Mouse (Mus musculus) midbrain, embryonic 14.5 days (tissue): ENCODE results near the gene Fstl3. TPM values are rescaled to one million over a fixed set of nuclear protein-coding genes. Genes with fewer than 3 reads are reported as not detected.

Experiments
- ATAC-seq: fragments of 200-750 bp; cut with Nextera tagmentation; 2 replicates; pipeline ENCODE4 v1.8.0; 2017; ENCODE audit warnings: moderate number of reproducible peaks, moderate library complexity; ENCODE audit not compliant: low FRiP score, low TSS enrichment
- DNase-seq: peaks from one replicate; pipeline ENCODE4 v3.0.0-alpha.2; 2015
- H3K27ac ChIP-seq: fragments of 300-500 bp; sonication (generic); replicated peaks from 2 replicates; pipeline ENCODE4 v1.5.1; 2014; ENCODE audit warnings: mild to moderate bottlenecking, low read depth, low read length, moderate library complexity
- H3K27me3 ChIP-seq: fragments of 300-500 bp; sonication (generic); 2 replicates; pipeline ENCODE4 v1.6.1; 2014; ENCODE audit warnings: low read length, control low read depth, mixed read lengths; ENCODE audit not compliant: control insufficient read depth, insufficient read depth
- H3K36me3 ChIP-seq: fragments of 300-500 bp; sonication (generic); 2 replicates; pipeline ENCODE4 v1.6.1; 2014; ENCODE audit warnings: low read length, control low read depth; ENCODE audit not compliant: control insufficient read depth, insufficient read depth
- H3K4me1 ChIP-seq: fragments of 300-500 bp; sonication (generic); 2 replicates; pipeline ENCODE4 v1.6.1; 2014; ENCODE audit warnings: mild to moderate bottlenecking, antibody characterized with exemption, low read length, control low read depth; ENCODE audit not compliant: control insufficient read depth, insufficient read depth
- H3K4me2 ChIP-seq: fragments of 300-500 bp; sonication (generic); 2 replicates; pipeline ENCODE4 v1.6.1; 2014; ENCODE audit warnings: mild to moderate bottlenecking, low read length, moderate library complexity
- H3K4me3 ChIP-seq: fragments of 300-500 bp; sonication (generic); replicated peaks from 2 replicates; pipeline ENCODE4 v1.5.1; 2014; ENCODE audit warnings: low read depth, low read length
- H3K9ac ChIP-seq: fragments of 300-500 bp; sonication (generic); replicated peaks from 2 replicates; pipeline ENCODE4 v1.6.1; 2014; ENCODE audit warnings: mild to moderate bottlenecking, low read length, moderate library complexity
- H3K9me3 ChIP-seq: fragments of 300-500 bp; sonication (generic); 2 replicates; pipeline ENCODE4 v1.6.1; 2016; ENCODE audit warnings: low read length, control low read depth, mixed read lengths; ENCODE audit not compliant: control insufficient read depth
- WGBS: fragments of 180-500 bp; shearing (Covaris S2); extraction: QIAGEN DNeasy Blood & Tissue Kit; methylation state at CpG from one replicate; pipeline ENCODE4 v1.1.7; 2014; 5-methylcytosine and 5-hydroxymethylcytosine counted together
- polyA plus RNA-seq: library from polyadenylated mRNA; unstranded; fragments of >200 nt; fragmentation: Nextera tagmentation; extraction: Ambion mirVana; gene quantifications from 2 replicates; pipeline ENCODE4 v1.2.1, GENCODE M21; 2014

Fstl3 gene
- polyA plus RNA-seq, 1 experiment from 2014 or later, result 1.5 TPM

GRCm38 (mm10) chr10:79819606-79820005 lies 42.5 kb downstream of the Fstl3 start:
- no peak for DNase-seq

DNA sequence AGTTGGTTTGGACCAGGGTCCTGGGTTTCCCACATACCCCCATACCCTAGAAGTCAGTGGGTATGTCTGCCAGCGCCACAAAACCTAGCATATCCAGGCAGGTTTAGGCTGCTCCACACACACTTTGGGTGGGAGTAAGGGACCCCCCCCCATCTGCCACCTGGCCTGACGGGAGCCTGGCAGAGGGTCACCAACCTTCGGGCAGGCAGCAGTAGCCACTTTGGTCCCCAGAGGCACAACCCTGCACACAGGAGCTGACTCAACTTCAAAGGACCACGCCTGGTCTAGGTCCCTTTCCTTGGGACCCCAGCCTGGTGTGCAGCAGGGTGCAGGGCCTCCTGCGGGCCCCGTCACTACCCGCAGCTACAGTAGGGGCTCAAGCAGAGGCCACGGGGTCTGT lies 43.2 kb downstream of the Fstl3 start:
- Histone ChIP-seq H3K4me1 (no peaks in the 10 kb centered on the region), H3K4me2 (no peak overlapping the region), H3K27me3 (no peaks in the 10 kb centered on the region), H3K9me3 (no peaks in the 10 kb centered on the region), H3K27ac (no peak overlapping the region), H3K36me3 (peaks cover 51% of the 10 kb centered on the region), H3K4me3 (no peak overlapping the region), H3K9ac (no peak overlapping the region)
- ATAC-seq (no peak), DNase-seq (no peak)
- WGBS, result 87% methylated on average over 8 of the region's 8 CpGs

More at GRCm38 (mm10) chr10:79819606-79820005, 42.5 kb downstream of the Fstl3 start:
- no peak for ATAC-seq
- Histone ChIP-seq H3K9me3 (no peaks in the 10 kb centered on the region), H3K4me3 (no peak overlapping the region), H3K27ac (no peak overlapping the region), H3K27me3 (no peaks in the 10 kb centered on the region), H3K4me2 (no peak overlapping the region), H3K9ac (no peak overlapping the region), H3K4me1 (no peaks in the 10 kb centered on the region), H3K36me3 (peaks cover 58% of the 10 kb centered on the region)
- 91% methylated on average over 17 of the region's 17 CpGs for WGBS

- WGBS, result 70% methylated on average over 11 of the region's 11 CpGs
Measured at GRCm38 (mm10) chr10:79820782-79821181, 43.7 kb downstream of the Fstl3 start, which contains the start of gene Misp. Gene Misp, plus strand, starts transcription at chr10:79820989.

DNA sequence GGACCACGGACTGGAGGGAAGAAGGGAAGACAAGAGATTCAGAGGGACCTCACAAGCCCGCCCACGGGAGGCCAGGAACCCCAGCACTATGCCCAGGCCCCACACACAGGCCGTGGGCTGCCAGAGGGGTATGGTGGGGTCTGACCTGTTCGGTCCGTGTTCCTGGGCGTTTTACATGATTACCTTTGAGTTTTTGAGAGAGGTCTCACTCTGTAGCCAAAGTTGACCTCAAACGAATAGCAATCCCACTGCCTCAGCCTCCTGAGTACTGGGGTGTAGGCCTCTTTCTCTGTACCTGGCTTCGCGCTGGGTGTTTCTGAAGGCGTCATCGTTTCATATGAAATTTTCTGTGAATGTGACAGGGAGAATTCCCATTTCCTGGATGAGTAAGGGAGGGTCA lies 44.7 kb downstream of the Fstl3 start:
- Histone ChIP-seq H3K27ac (no peak overlapping the region), H3K9ac (no peak overlapping the region), H3K4me3 (no peak overlapping the region), H3K9me3 (no peaks in the 10 kb centered on the region), H3K4me2 (no peak overlapping the region), H3K4me1 (no peaks in the 10 kb centered on the region), H3K27me3 (no peaks in the 10 kb centered on the region), H3K36me3 (peaks cover 37% of the 10 kb centered on the region)
- DNase-seq, result no peak
- 93% methylated on average over 12 of the region's 12 CpGs for WGBS
- no peak for ATAC-seq

More at GRCm38 (mm10) chr10:79820782-79821181, 43.7 kb downstream of the Fstl3 start, which contains the start of gene Misp:
- Histone ChIP-seq H3K9ac (no peak within 1 kb of the TSS), H3K27ac (no peak within 1 kb of the TSS), H3K4me1 (no peaks in the 10 kb centered on the region), H3K9me3 (no peaks in the 10 kb centered on the region), H3K4me3 (no peak within 1 kb of the TSS), H3K36me3 (peaks cover 46% of the 10 kb centered on the region), H3K4me2 (no peak within 1 kb of the TSS), H3K27me3 (no peaks in the 10 kb centered on the region)
- DNase-seq, result no peak
- ATAC-seq, result no peak

GRCm38 (mm10) chr10:79822372-79822771 lies 45.3 kb downstream of the Fstl3 start:
- Histone ChIP-seq H3K9ac (0 out of 2 replicates have a peak overlapping the region, but pooled peaks have one; percentile 12), H3K4me3 (no peak overlapping the region), H3K4me2 (no peak overlapping the region), H3K27ac (no peak overlapping the region), H3K27me3 (no peaks in the 10 kb centered on the region), H3K9me3 (no peaks in the 10 kb centered on the region), H3K4me1 (no peaks in the 10 kb centered on the region), H3K36me3 (peaks cover 32% of the 10 kb centered on the region)
- ATAC-seq (no peak), DNase-seq (no peak)
- WGBS, result 34% methylated on average over 17 of the region's 17 CpGs

GRCm38 (mm10) chr10:79823011-79823410 lies 45.9 kb downstream of the Fstl3 start:
- no peak overlapping the region for H3K4me2 ChIP-seq
- no peaks in the 10 kb centered on the region for H3K4me1 ChIP-seq
- 77% methylated on average over 6 of the region's 6 CpGs for WGBS
- H3K9ac ChIP-seq, result no peak overlapping the region
- no peaks in the 10 kb centered on the region for H3K9me3 ChIP-seq
- H3K27ac ChIP-seq, result no peak overlapping the region
- ATAC-seq, result no peak
- DNase-seq, result no peak
- no peak overlapping the region for H3K4me3 ChIP-seq
- H3K36me3 ChIP-seq, result peaks cover 29% of the 10 kb centered on the region
- no peaks in the 10 kb centered on the region for H3K27me3 ChIP-seq

DNA sequence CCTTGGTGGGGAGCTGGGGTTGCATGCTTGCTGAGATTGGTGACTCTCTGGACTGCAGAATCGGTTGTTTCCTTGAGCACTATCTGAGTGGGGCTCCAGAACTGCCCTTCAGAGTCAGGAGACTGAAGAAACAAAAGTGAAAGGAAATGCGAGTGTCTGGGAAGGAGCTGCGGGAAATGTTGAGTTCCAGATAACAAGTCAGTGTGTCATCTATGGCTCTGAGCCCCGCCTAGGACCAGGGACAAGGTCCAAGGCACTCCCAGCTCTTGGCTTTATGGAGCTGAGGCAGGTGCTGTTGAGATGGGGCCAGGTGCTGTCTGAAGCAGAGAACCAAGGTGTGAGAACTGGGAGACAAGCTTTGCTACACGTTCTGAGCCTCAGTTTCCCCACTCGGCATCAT lies 47.3 kb downstream of the Fstl3 start:
- Histone ChIP-seq H3K9ac (no peak overlapping the region), H3K27me3 (no peaks in the 10 kb centered on the region), H3K36me3 (peaks cover 16% of the 10 kb centered on the region), H3K4me1 (no peaks in the 10 kb centered on the region), H3K27ac (no peak overlapping the region), H3K4me2 (no peak overlapping the region), H3K4me3 (no peak overlapping the region), H3K9me3 (no peaks in the 10 kb centered on the region)
- DNase-seq, result no peak
- ATAC-seq, result no peak
- 77% methylated on average over 6 of the region's 6 CpGs for WGBS

- 90% methylated on average over 3 of the region's 3 CpGs for WGBS
- H3K36me3 ChIP-seq, result no peaks in the 10 kb centered on the region
- DNase-seq (no peak), ATAC-seq (no peak)
- no peak overlapping the region for H3K4me3 ChIP-seq
- H3K4me1 ChIP-seq, result no peaks in the 10 kb centered on the region
- H3K4me2 ChIP-seq, result no peak overlapping the region
- no peak overlapping the region for H3K27ac ChIP-seq
- H3K27me3 ChIP-seq, result no peaks in the 10 kb centered on the region
- no peaks in the 10 kb centered on the region for H3K9me3 ChIP-seq
- H3K9ac ChIP-seq, result no peak overlapping the region
Measured at GRCm38 (mm10) chr10:79831583-79831982, 54.5 kb downstream of the Fstl3 start.
